ENCODE assay signal across 25 mouse cellular contexts in the genomic region with DNA sequence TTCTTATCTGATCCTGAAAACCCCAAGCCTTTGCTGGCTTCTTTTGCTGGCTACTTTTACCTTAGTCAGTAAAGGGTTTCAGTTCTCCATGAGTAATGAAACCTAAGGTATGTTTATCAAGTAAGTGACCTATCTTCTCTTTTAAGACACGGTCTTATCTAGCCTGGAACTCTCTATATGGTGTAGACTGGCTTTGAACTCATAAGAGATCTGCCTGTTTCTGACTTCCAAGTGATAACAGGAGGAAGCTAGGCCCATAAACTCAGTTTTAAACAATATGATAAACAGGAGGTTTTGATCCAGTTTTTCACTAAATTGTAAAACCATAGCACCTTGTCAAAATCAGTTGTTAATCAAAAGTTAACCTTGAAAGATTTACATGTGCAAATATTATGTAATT. TPM values are rescaled to one million over a fixed set of nuclear protein-coding genes. Genes with fewer than 3 reads are reported as not detected.
DNase-seq lines count a peak whose midpoint lies in the region; ATAC-seq and TF ChIP-seq lines count a peak whose summit lies in the region.
"Had no signal": no experiment of that assay in that cellular context is flagged by ENCODE, and none has a peak within 500 bp of the region (broad histone marks: within the 10 kb centered on the region; RNA-seq: fewer than 3 reads in every experiment).

No protein-coding gene starts in this region.

- 48% methylated on average over 1 of the region's 1 CpGs for WGBS in liver, embryonic 11.5 days
- WGBS in liver, embryonic 13.5 days (ENCODE audit: insufficient replicate concordance), result 18% methylated on average over 1 of the region's 1 CpGs
- WGBS in liver, embryonic 16.5 days (ENCODE audit: insufficient replicate concordance), result 22% methylated on average over 1 of the region's 1 CpGs

- H3K79me2 ChIP-seq in MEL (ENCODE audit: control insufficient read depth, insufficient read depth, low read length, poor library complexity), result no peaks in the 10 kb centered on the region

- no peak for TF ChIP-seq RAD21 in MEL (IDR thresholded peaks at IDR 0.05; ENCODE audit: low read depth, low read length)

- peaks cover 4% of the 10 kb centered on the region; the same call in 1 of the 2 replicates for H3K9me3 ChIP-seq in liver, embryonic 11.5 days (ENCODE audit: control insufficient read depth, low read length)
- no peaks in the 10 kb centered on the region for H3K9me3 ChIP-seq in MEL (replicated peaks; ENCODE audit: insufficient read depth, low read length)
- H3K9me3 ChIP-seq in liver, embryonic 13.5 days (replicated peaks), result peaks cover 3% of the 10 kb centered on the region; the same call in 1 of the 2 replicates
- no peaks in the 10 kb centered on the region for H3K9me3 ChIP-seq in liver, embryonic 16.5 days (replicated peaks; ENCODE audit: control insufficient read depth, low read length)
- H3K9me3 ChIP-seq: embryonic facial prominence, embryonic 13.5 days; embryonic facial prominence, embryonic 15.5 days; forebrain, embryonic 10.5 days; forebrain, embryonic 12.5 days had no signal

- H3K36me3 ChIP-seq in liver, embryonic 11.5 days (ENCODE audit: control insufficient read depth, insufficient read depth, low read length), result peaks cover 3% of the 10 kb centered on the region; the same call in 1 of the 2 replicates
- peaks cover 0 to 34% of the 10 kb centered on the region in 2 experiments; a peak in 3 of 4 replicates for H3K36me3 ChIP-seq in MEL (ENCODE audit: control insufficient read depth in 1 of 2, insufficient read depth in 2 of 2, low read length in 2 of 2)
- peaks cover 8% of the 10 kb centered on the region for H3K36me3 ChIP-seq in liver, embryonic 13.5 days
- no peaks in the 10 kb centered on the region for H3K36me3 ChIP-seq in liver, embryonic 16.5 days (ENCODE audit: control insufficient read depth, insufficient read depth)
- H3K36me3 ChIP-seq: embryonic facial prominence, embryonic 15.5 days; forebrain, embryonic 12.5 days had no signal

- peak; percentile 64; the same call in 1 of the 2 replicates for ATAC-seq in liver, embryonic 11.5 days (replicated peaks; ENCODE audit: low FRiP score)
- ATAC-seq in liver, embryonic 13.5 days (ENCODE audit: low read depth), result peak; percentile 59
- ATAC-seq in liver, embryonic 16.5 days (ENCODE audit: low read depth), result peak; percentile 27; the same call in 1 of the 2 replicates
- ATAC-seq: activated CD4-positive, CD25-positive, alpha-beta regulatory T cell, adult 4 months; forebrain, embryonic 14.5 days; forebrain, embryonic 16.5 days; Patski had no signal

- no peak overlapping the region for H3K4me3 ChIP-seq in liver, embryonic 11.5 days (ENCODE audit: low read depth, low read length)
- no peak overlapping the region for H3K4me3 ChIP-seq in MEL (ENCODE audit: control insufficient read depth in 1 of 2, insufficient read depth in 1 of 2, low read depth in 2 of 2, low read length in 2 of 2)
- H3K4me3 ChIP-seq in liver, embryonic 13.5 days (replicated peaks), result no peak overlapping the region
- no peak overlapping the region for H3K4me3 ChIP-seq in liver, embryonic 16.5 days (ENCODE audit: low read depth, low read length)
- H3K4me3 ChIP-seq: embryonic facial prominence, embryonic 13.5 days; embryonic facial prominence, embryonic 15.5 days; erythroblast, embryonic 14.5 days; forebrain, embryonic 10.5 days; forebrain, embryonic 12.5 days had no signal

- TF ChIP-seq CTCF in MEL (IDR thresholded peaks at IDR 0.05 in 2 of 3, conservative IDR thresholded peaks at IDR 0.05 in 1 of 3; ENCODE audit: control insufficient read depth in 1 of 3, insufficient read depth in 1 of 3, low read depth in 2 of 3, low read length in 3 of 3, poor library complexity in 1 of 3, severe bottlenecking in 1 of 3), result no peak

- no peak overlapping the region for H3K9ac ChIP-seq in liver, embryonic 11.5 days (ENCODE audit: low read depth, low read length)
- no peak overlapping the region for H3K9ac ChIP-seq in MEL (ENCODE audit: control insufficient read depth, low read depth, low read length, poor library complexity, severe bottlenecking)
- no peak overlapping the region for H3K9ac ChIP-seq in liver, embryonic 13.5 days
- H3K9ac ChIP-seq in liver, embryonic 16.5 days (ENCODE audit: low read depth, low read length), result no peak overlapping the region
- H3K9ac ChIP-seq: embryonic facial prominence, embryonic 13.5 days; embryonic facial prominence, embryonic 15.5 days; forebrain, embryonic 12.5 days had no signal

- H3K27me3 ChIP-seq in liver, embryonic 11.5 days (replicated peaks; ENCODE audit: control insufficient read depth, insufficient read depth, low read length), result no peaks in the 10 kb centered on the region
- no peaks in the 10 kb centered on the region for H3K27me3 ChIP-seq in MEL (ENCODE audit: control insufficient read depth in 1 of 2, insufficient read depth in 2 of 2, low read length in 2 of 2)
- no peaks in the 10 kb centered on the region for H3K27me3 ChIP-seq in liver, embryonic 13.5 days
- no peaks in the 10 kb centered on the region for H3K27me3 ChIP-seq in liver, embryonic 16.5 days (ENCODE audit: control insufficient read depth, insufficient read depth, low read depth, low read length)
- H3K27me3 ChIP-seq: embryonic facial prominence, embryonic 13.5 days; embryonic facial prominence, embryonic 15.5 days; forebrain, embryonic 12.5 days; Patski had no signal

- no peak overlapping the region for H3K27ac ChIP-seq in liver, embryonic 11.5 days (ENCODE audit: low read depth, low read length)
- peak overlapping the region; percentile 35 for H3K27ac ChIP-seq in MEL (ENCODE audit: control insufficient read depth, low read depth, low read length)
- H3K27ac ChIP-seq in liver, embryonic 13.5 days, result no peak overlapping the region
- no peak overlapping the region for H3K27ac ChIP-seq in liver, embryonic 16.5 days (ENCODE audit: low read length)
- H3K27ac ChIP-seq: embryonic facial prominence, embryonic 13.5 days; embryonic facial prominence, embryonic 15.5 days; forebrain, embryonic 10.5 days; forebrain, embryonic 12.5 days had no signal

- no peak for TF ChIP-seq POLR2A in MEL (IDR thresholded peaks at IDR 0.05; ENCODE audit: control insufficient read depth in 1 of 2, insufficient read depth in 1 of 2, low read depth in 1 of 2, low read length in 2 of 2, poor library complexity in 1 of 2)

- H3K4me1 ChIP-seq in liver, embryonic 11.5 days (replicated peaks; ENCODE audit: control insufficient read depth, insufficient read depth, low read length), result peaks cover 5% of the 10 kb centered on the region
- peaks cover 28 to 35% of the 10 kb centered on the region in 2 experiments for H3K4me1 ChIP-seq in MEL (ENCODE audit: control insufficient read depth in 1 of 2, insufficient read depth in 2 of 2, low read length in 2 of 2)
- peaks cover 22% of the 10 kb centered on the region for H3K4me1 ChIP-seq in liver, embryonic 13.5 days (replicated peaks)
- H3K4me1 ChIP-seq in liver, embryonic 16.5 days (ENCODE audit: control insufficient read depth, low read depth, low read length), result peaks cover 5% of the 10 kb centered on the region; the same call in 1 of the 2 replicates
- H3K4me1 ChIP-seq: embryonic facial prominence, embryonic 13.5 days; embryonic facial prominence, embryonic 15.5 days had no signal

- no peak for DNase-seq in liver, embryonic 11.5 days (ENCODE audit: low spot score)
- DNase-seq in liver (no peak), MEL (ENCODE audit: low read depth, low spot score) (peak; percentile 37)
- DNase-seq in liver, embryonic 13.5 days, result no peak
- no peak for DNase-seq in spleen, postnatal 14 days (ENCODE audit: low spot score in 2 of 2)
- DNase-seq in layer of hippocampus, adult 9-11 months, result no peak
- no peak for DNase-seq in cerebellum, postnatal 36 days
- DNase-seq: adrenal gland, adult 8-10 months; adrenal gland, postnatal 14 days; adrenal gland, postnatal 36 days; cerebellum, adult 11-12 months; cerebellum, adult 8-10 months; cerebellum, adult 9-11 months; cerebellum, postnatal 25 days; embryo, embryonic 11 days had no signal

- H3K4me2 ChIP-seq in liver, embryonic 11.5 days, result no peak overlapping the region
- no peak overlapping the region for H3K4me2 ChIP-seq in liver, embryonic 13.5 days
- no peak overlapping the region for H3K4me2 ChIP-seq in liver, embryonic 16.5 days (ENCODE audit: low read depth, low read length)
- H3K4me2 ChIP-seq: embryonic facial prominence, embryonic 13.5 days; embryonic facial prominence, embryonic 15.5 days; forebrain, embryonic 12.5 days had no signal

- TF ChIP-seq EP300 in MEL (IDR thresholded peaks at IDR 0.05; ENCODE audit: low read depth in 1 of 2, low read length in 2 of 2), result peak; percentile 68 to 76

TF ChIP-seq in MEL, 35 proteins besides CTCF, POLR2A, EP300 and RAD21 (continues in another document):
- TF ChIP-seq E2F4 (IDR thresholded peaks at IDR 0.05; ENCODE audit: borderline replicate concordance, low read depth, low read length) (no peak), BHLHE40 (IDR thresholded peaks at IDR 0.05; ENCODE audit: borderline replicate concordance, low read depth, low read length) (no peak), MAFK (IDR thresholded peaks at IDR 0.05; ENCODE audit: borderline replicate concordance, low read depth, low read length) (0 out of 2 replicates have a peak, but pooled peaks have one; percentile 10), GABPA (IDR thresholded peaks at IDR 0.05; ENCODE audit: low read depth, low read length) (no peak), RCOR1 (IDR thresholded peaks at IDR 0.05; ENCODE audit: low read depth, low read length) (peak; percentile 56; the same call in 1 of the 2 replicates), TAL1 (IDR thresholded peaks at IDR 0.05; ENCODE audit: low read length) (no peak), KAT2A (conservative IDR thresholded peaks at IDR 0.05; ENCODE audit: low read depth, low read length) (no peak), USF2 (IDR thresholded peaks at IDR 0.05; ENCODE audit: borderline replicate concordance in 1 of 2, insufficient read depth in 1 of 2, low read depth in 1 of 2, low read length in 2 of 2) (no peak), CHD2 (IDR thresholded peaks at IDR 0.05; ENCODE audit: low read length) (no peak), MYC (IDR thresholded peaks at IDR 0.05; ENCODE audit: low read depth, low read length) (no peak), TCF12 (IDR thresholded peaks at IDR 0.05; ENCODE audit: low read depth, low read length) (peak; percentile 81), ZMIZ1 (IDR thresholded peaks at IDR 0.05; ENCODE audit: low read depth, low read length) (no peak), ETS1 (IDR thresholded peaks at IDR 0.05; ENCODE audit: low read depth, low read length) (peak; percentile 33; the same call in 1 of the 2 replicates), JUND (IDR thresholded peaks at IDR 0.05; ENCODE audit: low read depth, low read length) (no peak)

RNA-seq across cellular contexts. Expression of a gene that starts 33.5 kb away (rescaled TPM):
- 5.7 and 6.5 TPM in 2 replicates for polyA plus RNA-seq in liver, embryonic 11.5 days (2014; fragmentation: Nextera tagmentation; extraction: Ambion mirVana)
- 3.4 and 4.9 TPM in 2 replicates for total RNA-seq in MEL (2012; rRNA removed)
- polyA plus RNA-seq in MEL (2012; ENCODE audit: insufficient read depth in 1 of 2, insufficient read length in 2 of 2, low read depth in 1 of 2, low replicate concordance in 2 of 2, missing spikeins in 1 of 2), result 1 to 10 TPM in 1 of 2 experiments, not detected in 1; 8.7 TPM
- polyA plus RNA-seq in liver, embryonic 13.5 days (2015; fragmentation: Nextera tagmentation; extraction: Ambion mirVana), result 2.4 and 3.0 TPM in 2 replicates
- polyA plus RNA-seq in liver, embryonic 16.5 days (2015; fragmentation: Nextera tagmentation; extraction: Ambion mirVana), result 2.9 and 3.1 TPM in 2 replicates
